Mouse (Mus musculus) kidney, embryonic 16.5 days (tissue): ENCODE measurements around the gene Gimap7. TPM values are rescaled to one million over a fixed set of nuclear protein-coding genes. Genes with fewer than 3 reads are reported as not detected.
"Not testable (repeated sequence)": the region's sequence is repeated elsewhere in the genome, so short reads cannot be mapped to it uniquely, and the experiment has no call there.

Experiments used
- ATAC-seq: fragments of 200-750 bp; cut with Nextera tagmentation; 2 replicates; pipeline ENCODE4 v1.8.0; 2017; ENCODE audit warnings: moderate TSS enrichment; ENCODE audit not compliant: low FRiP score, low TSS enrichment
- H3K27ac ChIP-seq: fragments of 300-500 bp; sonication (generic); 2 replicates; pipeline ENCODE4 v1.5.1; 2014; ENCODE audit warnings: low read length
- H3K27me3 ChIP-seq: fragments of 300-500 bp; sonication (generic); 2 replicates; pipeline ENCODE4 v1.6.1; 2014; ENCODE audit warnings: low read length, control low read depth, mixed read lengths; ENCODE audit not compliant: insufficient read depth
- H3K36me3 ChIP-seq: fragments of 300-500 bp; sonication (generic); 2 replicates; pipeline ENCODE4 v1.6.1; 2014; ENCODE audit warnings: low read length, control low read depth, mixed read lengths; ENCODE audit not compliant: insufficient read depth
- H3K4me1 ChIP-seq: fragments of 300-500 bp; sonication (generic); 2 replicates; pipeline ENCODE4 v1.6.1; 2014; ENCODE audit warnings: low read length, control low read depth, mixed read lengths; ENCODE audit not compliant: insufficient read depth
- H3K4me2 ChIP-seq: fragments of 300-500 bp; sonication (generic); replicated peaks from 2 replicates; pipeline ENCODE4 v1.6.1; 2014; ENCODE audit warnings: low read depth, low read length
- H3K4me3 ChIP-seq: fragments of 300-500 bp; sonication (generic); 2 replicates; pipeline ENCODE4 v1.5.1; 2014; ENCODE audit warnings: mild to moderate bottlenecking, low read length
- H3K9ac ChIP-seq: fragments of 300-500 bp; sonication (generic); replicated peaks from 2 replicates; pipeline ENCODE4 v1.6.1; 2014; ENCODE audit warnings: low read length
- H3K9me3 ChIP-seq: fragments of 300-500 bp; sonication (generic); 2 replicates; pipeline ENCODE4 v1.6.1; 2016; ENCODE audit warnings: low read length, control low read depth
- WGBS: fragments of 180-500 bp; shearing (Covaris S2); extraction: QIAGEN DNeasy Blood & Tissue Kit; methylation state at CpG from one replicate; pipeline ENCODE4 v1.1.7; 2014; 5-methylcytosine and 5-hydroxymethylcytosine counted together
- polyA plus RNA-seq: library from polyadenylated mRNA; unstranded; fragments of >200 nt; fragmentation: Nextera tagmentation; extraction: Ambion mirVana; gene quantifications from 2 replicates; pipeline ENCODE4 v1.2.1, GENCODE M21; 2015

Gimap7 gene
- polyA plus RNA-seq, 1 experiment from 2014 or later = not detected

GRCm38 (mm10) chr6:48679701-48680100, 38.7 kb upstream of the Gimap7 start:
- ATAC-seq = no peak
- Histone ChIP-seq H3K27me3 (no peaks in the 10 kb centered on the region), H3K4me3 (no peak overlapping the region), H3K9ac (no peak overlapping the region), H3K9me3 (no peaks in the 10 kb centered on the region), H3K27ac (no peak overlapping the region), H3K4me1 (no peaks in the 10 kb centered on the region; the same call in 1 of the 2 replicates), H3K4me2 (no peak overlapping the region), H3K36me3 (0 out of 2 replicates have a peak, but pooled peaks cover 5% of the 10 kb centered on the region)
- 76% methylated on average over 6 of the region's 6 CpGs for WGBS

GRCm38 (mm10) chr6:48680421-48680820, 38.0 kb upstream of the Gimap7 start:
- Histone ChIP-seq H3K4me3 (no peak overlapping the region), H3K36me3 (0 out of 2 replicates have a peak, but pooled peaks cover 5% of the 10 kb centered on the region), H3K4me1 (no peaks in the 10 kb centered on the region; the same call in 1 of the 2 replicates), H3K9me3 (no peaks in the 10 kb centered on the region), H3K27me3 (no peaks in the 10 kb centered on the region), H3K4me2 (no peak overlapping the region), H3K27ac (no peak overlapping the region), H3K9ac (no peak overlapping the region)
- ATAC-seq = no peak
- 81% methylated on average over 5 of the region's 5 CpGs for WGBS

GRCm38 (mm10) chr6:48681472-48682090, 36.8 kb upstream of the Gimap7 start:
- H3K27me3 ChIP-seq = no peaks in the 10 kb centered on the region
- H3K4me1 ChIP-seq = no peaks in the 10 kb centered on the region
- H3K27ac ChIP-seq = peak overlapping the region; percentile 68; the same call in 1 of the 2 replicates
- no peaks in the 10 kb centered on the region for H3K9me3 ChIP-seq
- H3K9ac ChIP-seq = no peak overlapping the region
- ATAC-seq = no peak
- H3K36me3 ChIP-seq = 0 out of 2 replicates have a peak, but pooled peaks cover 5% of the 10 kb centered on the region
- WGBS = 64% methylated on average over 3 of the region's 3 CpGs
- no peak overlapping the region for H3K4me2 ChIP-seq
- H3K4me3 ChIP-seq = no peak overlapping the region

- Histone ChIP-seq H3K9ac (no peak overlapping the region), H3K9me3 (no peaks in the 10 kb centered on the region), H3K4me1 (no peaks in the 10 kb centered on the region), H3K36me3 (0 out of 2 replicates have a peak, but pooled peaks cover 5% of the 10 kb centered on the region), H3K4me3 (no peak overlapping the region), H3K27ac (peak overlapping the region; percentile 68), H3K4me2 (no peak overlapping the region), H3K27me3 (no peaks in the 10 kb centered on the region)
- no peak for ATAC-seq
- 65% methylated on average over 4 of the region's 4 CpGs for WGBS
Measured at GRCm38 (mm10) chr6:48682271-48682670, 36.1 kb upstream of the Gimap7 start.

GRCm38 (mm10) chr6:48683263-48683821, 35.1 kb upstream of the Gimap7 start:
- H3K4me2 ChIP-seq, H3K4me1 ChIP-seq, ATAC-seq, H3K27me3 ChIP-seq, H3K9ac ChIP-seq, H3K36me3 ChIP-seq, H3K27ac ChIP-seq, H3K9me3 ChIP-seq, H3K4me3 ChIP-seq: not testable (repeated sequence)
- 95% methylated on average over 3 of the region's 4 CpGs for WGBS

- H3K4me1 ChIP-seq = no peaks in the 10 kb centered on the region
- peak within 1 kb of the TSS; percentile 22 for H3K4me3 ChIP-seq
- H3K9me3 ChIP-seq = no peaks in the 10 kb centered on the region
- H3K4me2 ChIP-seq = peak within 1 kb of the TSS; percentile 31
- no peaks in the 10 kb centered on the region for H3K27me3 ChIP-seq
- no peaks in the 10 kb centered on the region for H3K36me3 ChIP-seq
- WGBS = 57% methylated on average over 5 of the region's 5 CpGs
- ATAC-seq = no peak
- H3K9ac ChIP-seq = peak within 1 kb of the TSS; percentile 52
- H3K27ac ChIP-seq = peak within 1 kb of the TSS; percentile 72
Measured at GRCm38 (mm10) chr6:48684319-48684718, 34.1 kb upstream of the Gimap7 start, which contains the start of gene Gimap4. Gene Gimap4, plus strand, starts transcription at chr6:48684549.

- Histone ChIP-seq H3K4me2 (peak overlapping the region; percentile 31; the same call in 1 of the 2 replicates), H3K27me3 (no peaks in the 10 kb centered on the region), H3K4me3 (peak overlapping the region; percentile 22), H3K9me3 (no peaks in the 10 kb centered on the region), H3K27ac (peak overlapping the region; percentile 72), H3K36me3 (no peaks in the 10 kb centered on the region), H3K4me1 (no peaks in the 10 kb centered on the region), H3K9ac (peak overlapping the region; percentile 52)
- no peak for ATAC-seq
- WGBS = 48% methylated on average over 4 of the region's 4 CpGs
Measured at GRCm38 (mm10) chr6:48684806-48685205, 33.6 kb upstream of the Gimap7 start.

- peak overlapping the region; percentile 22 for H3K4me3 ChIP-seq
- no peak for ATAC-seq
- no peaks in the 10 kb centered on the region for H3K36me3 ChIP-seq
- H3K27me3 ChIP-seq = no peaks in the 10 kb centered on the region
- peak overlapping the region; percentile 31 for H3K4me2 ChIP-seq
- H3K9me3 ChIP-seq = no peaks in the 10 kb centered on the region
- H3K9ac ChIP-seq = peak overlapping the region; percentile 52
- peak overlapping the region; percentile 72 for H3K27ac ChIP-seq
- no peaks in the 10 kb centered on the region for H3K4me1 ChIP-seq
- WGBS = 74% methylated on average over 2 of the region's 2 CpGs
Measured at GRCm38 (mm10) chr6:48685251-48685650, 33.2 kb upstream of the Gimap7 start.

- WGBS = 78% methylated on average over 7 of the region's 7 CpGs
- no peaks in the 10 kb centered on the region for H3K9me3 ChIP-seq
- H3K4me3 ChIP-seq = peak overlapping the region; percentile 22
- H3K4me1 ChIP-seq = no peaks in the 10 kb centered on the region
- H3K4me2 ChIP-seq = peak overlapping the region; percentile 31
- no peaks in the 10 kb centered on the region for H3K36me3 ChIP-seq
- no peaks in the 10 kb centered on the region for H3K27me3 ChIP-seq
- H3K9ac ChIP-seq = peak overlapping the region; percentile 44; the same call in 1 of the 2 replicates
- peak overlapping the region; percentile 72 for H3K27ac ChIP-seq
- no peak for ATAC-seq
Measured at GRCm38 (mm10) chr6:48685694-48686665, 32.4 kb upstream of the Gimap7 start.
